Mouse (Mus musculus): ENCODE data around the gene Abca12.

Abca12 gene

GRCm38 (mm10) chr1:71414810-71415209 is at the start of gene Abca12:
TSS of gene Abca12 (minus strand) at chr1:71414910.
- DNase-seq (ENCODE audit: low spot score), result no peak

DNA sequence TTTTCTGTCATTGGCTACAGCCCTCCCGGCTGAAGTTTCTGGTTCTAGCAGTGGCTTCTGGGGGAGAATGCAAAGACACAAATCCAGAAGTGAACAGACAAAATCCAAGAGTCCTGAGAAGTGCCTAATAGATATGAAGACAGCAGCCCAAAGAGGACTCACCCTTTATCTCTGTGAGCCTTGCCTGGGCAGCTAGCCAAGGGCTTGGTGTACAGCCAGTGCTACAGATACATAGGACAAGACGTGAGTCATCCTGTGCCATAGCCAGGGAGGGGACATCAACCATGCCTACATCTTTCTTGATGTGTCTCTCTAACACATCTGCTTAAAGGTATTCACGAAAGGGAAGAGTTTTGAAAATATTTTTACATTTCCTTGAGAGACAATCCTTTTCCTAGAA is 43.3 kb upstream of the Abca12 start:
- peak; percentile 19 for DNase-seq (ENCODE audit: low spot score)

DNA sequence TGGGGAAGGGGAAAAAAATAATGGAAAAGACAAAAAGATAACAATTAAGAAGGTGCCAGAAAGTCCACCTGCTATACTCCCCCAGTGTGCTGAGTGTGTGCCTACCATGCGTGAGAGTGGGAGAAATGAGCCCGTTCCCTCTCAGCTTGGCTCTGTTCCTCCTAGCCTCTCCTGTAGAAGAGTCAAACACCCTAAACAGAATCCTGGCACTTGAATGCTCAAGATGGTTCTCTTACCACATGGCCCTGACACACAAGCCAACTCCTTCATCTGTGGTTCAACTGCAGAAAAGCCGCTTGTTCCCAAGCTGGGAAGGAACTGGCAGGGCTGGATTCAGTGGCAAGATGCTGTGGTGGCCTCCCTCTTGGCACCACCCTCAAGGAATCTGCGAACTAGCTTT is 32.7 kb upstream of the Abca12 start:
- DNase-seq (ENCODE audit: low spot score), result no peak

GRCm38 (mm10) chr1:71421741-71422333 is 7.1 kb upstream of the Abca12 start:
- no peak for DNase-seq (ENCODE audit: low spot score)

DNA sequence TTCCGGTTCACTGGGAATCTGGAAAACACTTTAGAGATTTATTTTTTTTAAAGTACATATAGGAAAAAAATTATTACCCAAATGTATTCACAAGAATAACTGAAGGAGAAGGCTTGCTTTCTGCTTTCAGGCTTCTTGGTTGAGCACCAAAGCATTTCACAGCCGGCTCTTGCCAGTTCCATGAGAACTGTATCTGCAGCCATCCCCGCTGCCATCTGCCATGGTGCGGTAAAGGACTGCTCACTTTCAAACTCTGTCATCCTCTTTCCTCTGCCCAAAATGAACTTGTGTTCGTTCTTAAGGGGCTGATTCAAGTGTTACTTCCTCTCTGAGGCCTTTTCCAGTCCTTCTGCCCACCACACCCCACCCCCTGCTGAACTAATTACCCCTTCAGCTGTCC is 3.8 kb upstream of the Abca12 start:
- no peak for DNase-seq (ENCODE audit: low spot score)

DNA sequence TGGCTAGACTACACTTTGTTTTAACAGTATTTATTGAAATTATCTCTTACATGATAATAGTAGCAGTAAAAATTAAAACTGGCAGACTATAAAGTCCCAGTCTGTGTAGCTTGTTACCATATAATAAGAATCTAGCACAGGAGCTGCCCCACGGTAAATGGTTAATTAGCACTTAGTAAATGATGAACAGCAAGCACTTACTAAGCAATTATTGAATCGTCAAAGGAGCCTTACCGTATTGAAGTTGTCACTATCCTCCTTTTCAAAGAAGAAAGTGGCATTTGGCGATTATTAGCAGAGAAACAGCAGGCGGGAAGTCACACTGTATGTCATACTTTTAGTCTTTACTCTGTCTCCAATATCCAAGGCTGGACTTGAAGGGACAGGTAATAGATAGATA is 3.2 kb upstream of the Abca12 start:
- DNase-seq (ENCODE audit: low spot score), result no peak

- no peak for DNase-seq (ENCODE audit: low spot score)
Measured at GRCm38 (mm10) chr1:71414084-71414483, 626 bp downstream of the Abca12 start.

DNA sequence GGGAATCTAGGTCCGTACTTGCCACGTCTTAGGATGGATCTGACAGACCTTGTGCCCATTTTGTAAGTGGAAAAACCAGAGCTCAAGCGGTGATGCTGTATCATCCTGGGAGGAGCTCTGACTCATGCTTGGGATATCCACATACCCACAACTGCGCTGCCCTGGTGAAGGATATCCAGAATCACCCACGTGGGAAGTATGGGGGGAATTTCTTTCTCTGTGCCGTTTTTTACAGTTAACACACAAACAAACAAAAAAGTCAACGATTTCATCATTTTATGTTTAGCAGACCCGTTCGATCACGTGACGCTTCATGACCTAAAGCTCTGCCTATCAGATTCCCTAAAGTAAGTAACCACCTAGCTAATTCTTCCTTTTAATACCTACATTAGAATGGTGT is 1.6 kb downstream of the Abca12 start:
- no peak for DNase-seq (ENCODE audit: low spot score)

- DNase-seq (ENCODE audit: low spot score), result no peak
Measured at GRCm38 (mm10) chr1:71407711-71408110, 7.0 kb downstream of the Abca12 start.

- DNase-seq (ENCODE audit: low spot score), result no peak
Measured at GRCm38 (mm10) chr1:71397635-71398034, 17.1 kb downstream of the Abca12 start.

DNA sequence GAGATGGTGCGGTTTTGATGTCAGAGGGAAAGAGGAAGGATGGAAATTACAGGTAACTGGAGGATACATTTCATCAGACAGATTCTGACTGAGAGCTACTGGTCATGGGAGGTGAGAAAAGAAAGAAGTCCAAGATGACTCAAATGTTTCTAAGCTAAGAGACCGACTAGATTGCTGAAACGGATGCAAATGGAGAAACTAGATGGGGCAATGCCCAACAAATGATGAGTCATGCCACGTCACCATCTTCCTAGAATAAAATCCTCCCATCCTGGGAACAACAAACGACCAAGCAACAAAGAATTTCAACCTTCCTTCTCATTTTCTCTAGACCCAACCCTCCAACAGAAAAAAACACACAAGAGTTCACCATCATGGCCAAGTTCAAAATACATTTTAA is 18.6 kb downstream of the Abca12 start:
- DNase-seq (ENCODE audit: low spot score), result no peak

DNA sequence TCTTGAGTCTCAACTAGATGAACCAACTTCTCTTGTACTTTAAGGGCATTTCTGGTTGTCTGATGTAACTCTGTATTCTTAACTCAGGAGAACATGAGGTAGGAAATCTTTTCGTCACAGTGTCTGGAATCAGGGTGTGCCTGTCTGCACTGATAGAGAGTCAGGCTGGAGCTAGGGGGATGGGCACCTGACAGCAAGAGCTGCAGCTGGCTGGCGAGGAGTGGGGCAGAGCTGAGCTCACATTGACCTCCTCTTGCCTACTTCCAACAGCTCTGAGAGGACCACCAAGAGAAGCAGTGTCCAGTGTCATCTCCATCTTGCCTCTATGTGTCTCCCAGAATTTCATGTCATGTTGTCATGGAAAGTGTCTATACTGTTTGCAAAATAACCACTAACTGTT is 20.5 kb downstream of the Abca12 start:
- no peak for DNase-seq (ENCODE audit: low spot score)

GRCm38 (mm10) chr1:71393489-71393888 is 21.2 kb downstream of the Abca12 start:
- DNase-seq (ENCODE audit: low spot score), result no peak

DNA sequence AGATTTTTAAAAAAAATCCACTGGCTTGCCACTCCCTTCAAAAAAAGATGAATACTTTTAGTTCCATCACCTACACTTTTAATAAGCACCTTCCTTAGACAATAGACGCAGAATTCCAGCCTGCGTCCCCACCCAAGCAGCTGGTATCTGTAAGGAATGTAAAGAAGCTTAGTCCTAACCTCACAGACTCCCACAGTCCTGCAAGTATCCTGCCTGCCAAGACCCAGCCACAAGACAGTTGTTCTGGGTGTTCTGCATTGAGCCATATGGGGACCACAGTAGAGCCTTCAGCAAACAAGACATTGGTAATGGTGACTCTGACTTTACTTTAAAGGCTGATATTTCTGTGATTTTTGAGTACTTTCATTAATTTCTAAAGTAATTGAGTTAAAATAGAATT is 22.2 kb downstream of the Abca12 start:
- DNase-seq (ENCODE audit: low spot score), result no peak

DNA sequence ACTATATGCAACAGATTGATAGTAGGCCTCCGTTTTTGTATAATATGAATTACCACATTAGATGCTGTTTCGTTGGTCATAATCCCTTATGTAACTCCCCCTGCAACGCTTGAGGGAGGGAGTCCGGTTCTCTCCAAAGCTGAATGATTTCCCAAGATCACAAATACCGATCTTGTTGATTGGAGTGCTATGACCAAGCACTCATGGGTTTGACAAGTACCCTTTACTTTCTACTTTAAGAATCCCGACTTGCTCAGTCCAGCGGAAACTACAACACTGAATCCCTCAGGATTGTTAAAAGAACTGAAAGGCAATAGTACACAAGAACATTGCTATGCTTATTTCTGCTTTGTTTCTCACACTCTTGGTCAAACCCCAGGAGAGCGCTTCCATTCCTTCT is 28.1 kb downstream of the Abca12 start:
- DNase-seq (ENCODE audit: low spot score), result no peak

DNA sequence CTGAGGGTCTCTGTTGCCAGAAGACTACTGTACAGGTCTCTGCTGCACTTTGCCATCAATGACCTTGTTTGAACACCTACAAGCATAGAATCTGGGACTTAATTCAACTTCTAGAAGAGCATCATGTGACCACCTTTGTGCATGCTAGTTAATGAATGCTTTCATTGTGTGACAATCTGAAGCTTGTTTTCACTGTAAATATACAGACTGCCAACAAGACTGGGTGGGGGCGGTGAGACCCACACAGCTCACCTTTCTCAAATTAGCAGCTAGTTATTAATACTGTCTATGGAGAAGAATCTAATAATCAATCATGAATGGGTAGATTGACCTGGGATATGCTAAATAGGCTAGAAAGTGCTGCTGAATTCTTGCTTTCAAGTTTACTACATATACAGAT is 30.6 kb downstream of the Abca12 start:
- no peak for DNase-seq (ENCODE audit: low spot score)

GRCm38 (mm10) chr1:71373090-71373489 is 41.6 kb downstream of the Abca12 start:
- no peak for DNase-seq (ENCODE audit: low spot score)

DNA sequence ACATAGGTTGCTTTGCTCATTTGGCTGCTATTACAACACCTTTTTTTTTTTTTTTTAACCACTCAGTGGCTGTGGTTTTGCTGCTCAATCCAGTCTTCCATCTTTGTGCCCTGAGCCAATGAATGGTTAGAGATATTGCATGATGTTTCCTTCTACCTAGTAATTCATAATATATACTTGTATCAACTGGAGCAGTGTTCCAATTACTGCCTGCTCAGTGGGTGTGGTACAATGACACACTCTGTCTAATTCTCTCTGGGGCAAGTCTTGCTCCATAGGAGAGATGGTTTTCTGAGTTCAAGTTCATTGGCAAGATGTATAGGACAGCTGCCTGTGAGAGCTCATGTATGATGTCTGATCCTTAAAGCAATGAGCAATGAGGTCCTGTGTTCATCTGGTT is 44.4 kb downstream of the Abca12 start:
- DNase-seq (ENCODE audit: low spot score), result no peak

DNA sequence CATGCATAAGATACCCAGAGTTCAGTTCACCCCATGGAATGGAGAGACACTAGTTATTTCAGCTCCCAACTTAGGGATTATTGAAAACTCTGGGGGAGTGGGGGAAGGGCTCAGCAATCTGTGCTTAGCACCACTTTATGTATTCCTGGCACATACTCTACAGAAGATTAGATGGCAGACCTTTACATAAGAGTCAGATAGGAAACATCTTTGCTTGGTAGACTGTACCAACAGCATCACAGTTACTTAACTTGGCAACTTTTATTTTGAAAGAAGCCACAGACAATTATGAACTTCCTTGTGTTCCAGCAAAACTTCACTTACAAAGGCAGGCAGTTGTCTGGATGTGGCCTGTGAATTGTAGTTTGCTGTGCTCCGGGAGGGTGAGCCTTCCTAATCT is 46.9 kb downstream of the Abca12 start:
- no peak for DNase-seq (ENCODE audit: low spot score)

GRCm38 (mm10) chr1:71342861-71343554 is 71.7 kb downstream of the Abca12 start:
- no peak for DNase-seq (ENCODE audit: low spot score)

- no peak for DNase-seq (ENCODE audit: low spot score)
Measured at GRCm38 (mm10) chr1:71342261-71342594, 72.5 kb downstream of the Abca12 start.

- DNase-seq (ENCODE audit: low spot score), result no peak
Measured at GRCm38 (mm10) chr1:71341370-71342260, 73.1 kb downstream of the Abca12 start.
